Mouse (Mus musculus) stomach, embryonic 16.5 days (tissue): ENCODE data around the gene Trpm8. TPM values are rescaled to one million over a fixed set of nuclear protein-coding genes. Genes with fewer than 3 reads are reported as not detected.

Source experiments
- ATAC-seq: fragments of 200-750 bp; cut with Nextera tagmentation; 2 replicates; pipeline ENCODE4 v1.8.0; 2017; ENCODE audit warnings: moderate number of reproducible peaks, moderate TSS enrichment; ENCODE audit not compliant: insufficient read depth, low FRiP score
- H3K27ac ChIP-seq: fragments of 300-500 bp; sonication (generic); 2 replicates; pipeline ENCODE4 v1.5.1; 2014; ENCODE audit warnings: low read length
- H3K27me3 ChIP-seq: fragments of 300-500 bp; sonication (generic); 2 replicates; pipeline ENCODE4 v1.6.1; 2014; ENCODE audit warnings: low read length, control low read depth, mixed read lengths; ENCODE audit not compliant: control insufficient read depth, insufficient read depth
- H3K36me3 ChIP-seq: fragments of 300-500 bp; sonication (generic); 2 replicates; pipeline ENCODE4 v1.6.1; 2014; ENCODE audit warnings: low read length; ENCODE audit not compliant: control insufficient read depth, insufficient read depth
- H3K4me1 ChIP-seq: fragments of 300-500 bp; sonication (generic); 2 replicates; pipeline ENCODE4 v1.6.1; 2014; ENCODE audit warnings: low read length, control low read depth, mixed read lengths; ENCODE audit not compliant: control insufficient read depth, insufficient read depth
- H3K4me2 ChIP-seq: fragments of 300-500 bp; sonication (generic); 2 replicates; pipeline ENCODE4 v1.6.1; 2014; ENCODE audit warnings: low read depth, low read length, mixed read lengths
- H3K4me3 ChIP-seq: fragments of 300-500 bp; sonication (generic); replicated peaks from 2 replicates; pipeline ENCODE4 v1.5.1; 2014; ENCODE audit warnings: mild to moderate bottlenecking, low read length
- H3K9ac ChIP-seq: fragments of 300-500 bp; sonication (generic); 2 replicates; pipeline ENCODE4 v1.6.1; 2014; ENCODE audit warnings: low read length
- H3K9me3 ChIP-seq: fragments of 300-500 bp; sonication (generic); replicated peaks from 2 replicates; pipeline ENCODE4 v1.6.1; 2016; ENCODE audit warnings: low read length, control low read depth; ENCODE audit not compliant: control insufficient read depth
- WGBS: fragments of 180-500 bp; shearing (Covaris S2); extraction: QIAGEN DNeasy Blood & Tissue Kit; methylation state at CpG from one replicate; pipeline ENCODE4 v1.1.7; 2014; 5-methylcytosine and 5-hydroxymethylcytosine counted together
- polyA plus RNA-seq: library from polyadenylated mRNA; unstranded; fragments of >200 nt; fragmentation: Nextera tagmentation; extraction: Ambion mirVana; gene quantifications from 2 replicates; pipeline ENCODE4 v1.2.1, GENCODE M21; 2015

Gene Trpm8
- polyA plus RNA-seq, 1 experiment from 2014 or later, result not detected

DNA sequence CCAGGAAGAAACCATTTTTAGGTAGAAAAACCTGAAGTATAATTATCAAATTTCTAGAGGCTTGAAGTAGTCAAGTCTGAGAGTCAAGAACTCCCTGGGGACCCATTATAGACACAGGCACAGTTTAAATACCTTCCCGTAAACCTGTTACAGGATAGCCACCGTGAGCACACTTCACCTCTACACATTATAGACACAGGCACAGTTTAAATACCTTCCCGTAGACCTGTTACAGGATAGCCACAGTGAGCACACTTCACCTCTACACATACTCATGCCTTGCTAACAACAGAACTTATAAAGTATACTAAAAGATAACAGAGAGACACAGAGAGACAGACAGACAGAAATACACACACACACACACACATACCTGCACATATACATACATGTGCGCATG is 153.8 kb downstream of the Trpm8 start:
- peaks cover 7% of the 10 kb centered on the region; the same call in 1 of the 2 replicates for H3K4me1 ChIP-seq
- WGBS, result 79% methylated on average over 4 of the region's 4 CpGs
- no peak for ATAC-seq
- no peak overlapping the region for H3K4me3 ChIP-seq
- no peak overlapping the region for H3K9ac ChIP-seq
- H3K9me3 ChIP-seq, result no peaks in the 10 kb centered on the region
- no peaks in the 10 kb centered on the region for H3K27me3 ChIP-seq
- H3K4me2 ChIP-seq, result no peak overlapping the region
- no peaks in the 10 kb centered on the region for H3K36me3 ChIP-seq
- H3K27ac ChIP-seq, result no peak overlapping the region

- Histone ChIP-seq H3K4me2 (no peak overlapping the region), H3K27ac (no peak overlapping the region), H3K9me3 (no peaks in the 10 kb centered on the region), H3K27me3 (no peaks in the 10 kb centered on the region), H3K36me3 (no peaks in the 10 kb centered on the region), H3K4me3 (no peak overlapping the region), H3K9ac (no peak overlapping the region), H3K4me1 (peaks cover 7% of the 10 kb centered on the region; the same call in 1 of the 2 replicates)
- ATAC-seq, result no peak
- WGBS, result 37% methylated on average over 3 of the region's 3 CpGs
Measured at GRCm38 (mm10) chr1:88432601-88433000, 155.1 kb downstream of the Trpm8 start.

DNA sequence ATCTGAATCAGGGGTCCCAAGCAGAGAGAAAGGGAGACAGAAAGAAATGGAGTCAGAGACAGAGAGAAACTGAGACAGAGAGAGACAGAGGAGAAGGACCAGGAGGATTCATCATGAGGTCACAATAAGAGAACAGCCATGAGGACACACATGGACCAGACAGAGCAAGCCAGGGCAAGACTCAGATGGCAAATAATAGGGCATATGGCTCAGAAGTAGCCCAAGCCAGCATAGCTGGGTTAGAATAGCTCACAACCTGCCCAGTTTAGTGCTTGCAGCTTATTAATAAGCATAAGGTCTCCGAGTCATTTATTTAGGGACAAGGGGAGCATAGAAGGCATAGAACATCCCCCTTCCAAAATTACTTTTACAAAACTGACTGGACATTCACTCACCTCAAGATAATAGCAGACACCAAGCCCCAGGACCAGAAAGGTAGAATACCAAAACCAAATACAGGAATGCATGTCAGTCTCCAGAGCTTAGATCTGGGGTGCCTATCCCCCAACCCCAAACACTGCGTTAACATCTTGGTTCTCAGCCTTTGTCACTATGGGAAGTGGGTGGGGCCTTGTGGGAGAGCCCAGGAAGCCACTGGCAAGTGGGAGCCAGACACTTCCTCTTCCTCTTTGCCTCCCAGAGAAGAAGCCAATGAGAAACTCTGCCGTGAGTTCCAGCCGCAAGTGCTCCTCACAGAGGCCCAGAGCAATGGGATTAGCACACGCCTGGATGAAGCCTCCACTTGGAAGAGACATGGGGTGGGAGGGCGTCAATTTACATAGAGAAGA is 155.8 kb downstream of the Trpm8 start:
- no peak overlapping the region for H3K4me2 ChIP-seq
- no peak overlapping the region for H3K9ac ChIP-seq
- 72% methylated on average over 6 of the region's 6 CpGs for WGBS
- H3K36me3 ChIP-seq, result no peaks in the 10 kb centered on the region
- H3K27me3 ChIP-seq, result no peaks in the 10 kb centered on the region
- no peak overlapping the region for H3K27ac ChIP-seq
- peaks cover 7% of the 10 kb centered on the region; the same call in 1 of the 2 replicates for H3K4me1 ChIP-seq
- no peak overlapping the region for H3K4me3 ChIP-seq
- no peak for ATAC-seq
- H3K9me3 ChIP-seq, result no peaks in the 10 kb centered on the region

- Histone ChIP-seq H3K27me3 (no peaks in the 10 kb centered on the region), H3K9me3 (no peaks in the 10 kb centered on the region), H3K9ac (no peak overlapping the region), H3K27ac (no peak overlapping the region), H3K4me3 (no peak overlapping the region), H3K4me1 (no peaks in the 10 kb centered on the region), H3K4me2 (no peak overlapping the region), H3K36me3 (no peaks in the 10 kb centered on the region)
- 75% methylated on average over 4 of the region's 4 CpGs for WGBS
- ATAC-seq, result no peak
Measured at GRCm38 (mm10) chr1:88434057-88434456, 156.6 kb downstream of the Trpm8 start.

DNA sequence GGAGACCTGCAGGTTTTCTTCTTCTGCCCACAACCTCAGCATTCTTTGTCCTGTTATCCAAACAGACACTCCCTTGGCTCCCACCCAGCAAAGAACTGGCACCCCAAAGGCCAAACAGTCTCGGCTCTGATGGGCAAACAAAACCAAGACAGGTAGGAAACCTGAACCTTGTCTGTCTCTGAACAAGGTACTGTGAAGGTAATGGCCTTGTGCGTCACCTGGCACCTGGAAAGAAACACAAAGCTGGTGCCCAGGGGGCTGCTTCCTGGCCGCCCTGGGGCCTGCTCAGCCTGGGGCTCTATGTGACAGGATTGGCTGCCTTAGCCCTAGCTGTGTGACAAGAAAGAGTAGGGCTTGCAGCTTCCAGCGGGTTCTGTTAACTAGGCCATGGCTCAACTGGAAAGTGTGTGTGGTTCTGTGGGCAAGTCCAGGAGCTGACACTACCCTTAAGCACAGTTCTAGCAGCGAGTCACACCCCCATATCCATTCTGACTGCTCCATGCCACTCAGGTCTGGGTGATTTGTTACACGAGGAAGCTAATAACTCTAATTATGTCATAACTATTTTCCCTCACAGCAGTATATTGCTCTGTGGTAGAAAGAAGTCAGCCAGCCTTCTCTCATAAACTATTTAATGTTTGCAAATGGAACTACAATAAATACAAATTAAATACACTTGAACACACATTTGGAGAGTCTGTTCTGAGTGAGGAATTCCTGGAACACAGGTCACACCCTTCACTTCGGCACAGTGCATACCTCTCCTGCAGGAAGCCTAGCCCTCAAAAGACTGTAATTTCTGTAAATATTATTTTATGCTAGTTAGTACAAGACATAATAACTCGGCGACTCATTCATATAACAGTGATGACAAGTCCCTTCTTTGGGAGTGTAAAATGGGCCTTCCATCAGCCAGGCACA is 160.0 kb downstream of the Trpm8 start:
- Histone ChIP-seq H3K36me3 (no peaks in the 10 kb centered on the region), H3K4me2 (no peak overlapping the region), H3K27me3 (no peaks in the 10 kb centered on the region), H3K27ac (peak overlapping the region; percentile 96), H3K9ac (no peak overlapping the region), H3K9me3 (no peaks in the 10 kb centered on the region), H3K4me3 (no peak overlapping the region), H3K4me1 (no peaks in the 10 kb centered on the region)
- peak; percentile 82 for ATAC-seq
- 50% methylated on average over 9 of the region's 9 CpGs for WGBS

Other genes starting within 250 kb of the Trpm8 start
- gene Ugt1a10, start 222.3 kb upstream of the Trpm8 start, polyA plus RNA-seq, result not detected in 2 replicates
- 2.2 and 2.9 TPM in 2 replicates for gene Ugt1a9, start 206.9 kb upstream of the Trpm8 start, polyA plus RNA-seq
- not detected in 2 replicates for gene Ugt1a8, start 189.8 kb upstream of the Trpm8 start, polyA plus RNA-seq
- gene Ugt1a7c, start 182.6 kb upstream of the Trpm8 start, polyA plus RNA-seq, result 13.4 and 15.8 TPM in 2 replicates
- gene Ugt1a6b, start 174.4 kb upstream of the Trpm8 start, polyA plus RNA-seq, result 4.2 and 5.7 TPM in 2 replicates
- gene Ugt1a6a, start 142.9 kb upstream of the Trpm8 start, polyA plus RNA-seq, result 35.4 and 45.7 TPM in 2 replicates
- gene Ugt1a5, start 111.6 kb upstream of the Trpm8 start, polyA plus RNA-seq, result 0.10 TPM in 1 of 2 replicates, not detected in the other
- 0.25 and 0.43 TPM in 2 replicates for gene Ugt1a2, start 77.1 kb upstream of the Trpm8 start, polyA plus RNA-seq
- gene Dnajb3, start 71.9 kb upstream of the Trpm8 start, polyA plus RNA-seq, result 6.6 and 7.6 TPM in 2 replicates
- gene Ugt1a1, start 65.7 kb upstream of the Trpm8 start, polyA plus RNA-seq, result 13.6 and 14.1 TPM in 2 replicates
- 1.6 and 1.7 TPM in 2 replicates for gene Mroh2a, start 50.7 kb upstream of the Trpm8 start, polyA plus RNA-seq
- gene Hjurp, start within 50 bp of the Trpm8 start, polyA plus RNA-seq, result 169 and 173 TPM in 2 replicates
- 13.6 and 18.1 TPM in 2 replicates for gene Spp2, start 129.3 kb downstream of the Trpm8 start, polyA plus RNA-seq
- gene Glrp1, start 232.4 kb downstream of the Trpm8 start, polyA plus RNA-seq, result 0.09 TPM in 1 of 2 replicates, not detected in the other